Mouse (Mus musculus): ENCODE measurements around the gene Uchl3. TPM values are rescaled to one million over a fixed set of nuclear protein-coding genes. Genes with fewer than 3 reads are reported as not detected.

The Uchl3 gene
- polyA plus RNA-seq, 1 experiment from 2014 or later, result 157 TPM

GRCm38 (mm10) chr14:101688406-101688805 is 34.6 kb downstream of the Uchl3 start:
- H3K9me3 ChIP-seq, result no peaks in the 10 kb centered on the region
- H3K27me3 ChIP-seq (ENCODE audit: insufficient read depth, poor library complexity, severe bottlenecking), result no peaks in the 10 kb centered on the region
- H3K4me1 ChIP-seq, result no peaks in the 10 kb centered on the region
- WGBS, result 88% methylated on average over 2 of the region's 2 CpGs
- no peak overlapping the region for H3K4me3 ChIP-seq
- H3K36me3 ChIP-seq, result peaks cover 7% of the 10 kb centered on the region; the same call in 1 of the 2 replicates
- no peak for DNase-seq (ENCODE audit: low spot score)
- no peak overlapping the region for H3K27ac ChIP-seq

GRCm38 (mm10) chr14:101704479-101704878 is 50.7 kb downstream of the Uchl3 start:
- no peaks in the 10 kb centered on the region for H3K9me3 ChIP-seq
- no peak for DNase-seq (ENCODE audit: low spot score)
- H3K4me1 ChIP-seq, result no peaks in the 10 kb centered on the region
- H3K27me3 ChIP-seq (ENCODE audit: insufficient read depth, poor library complexity, severe bottlenecking), result no peaks in the 10 kb centered on the region
- no peak overlapping the region for H3K27ac ChIP-seq
- no peak overlapping the region for H3K4me3 ChIP-seq
- no peaks in the 10 kb centered on the region for H3K36me3 ChIP-seq
- WGBS, result 77% methylated on average over 4 of the region's 4 CpGs

GRCm38 (mm10) chr14:101707088-101707487 is 53.3 kb downstream of the Uchl3 start:
- Histone ChIP-seq H3K9me3 (no peaks in the 10 kb centered on the region), H3K27me3 (ENCODE audit: insufficient read depth, poor library complexity, severe bottlenecking) (no peaks in the 10 kb centered on the region), H3K4me1 (no peaks in the 10 kb centered on the region), H3K27ac (no peak overlapping the region), H3K36me3 (no peaks in the 10 kb centered on the region), H3K4me3 (no peak overlapping the region)
- DNase-seq (ENCODE audit: low spot score), result no peak
- WGBS, result 84% methylated on average over 5 of the region's 5 CpGs

GRCm38 (mm10) chr14:101714414-101714813 is 60.6 kb downstream of the Uchl3 start:
- peak; percentile 13 for DNase-seq (ENCODE audit: low spot score)
- no peak overlapping the region for H3K4me3 ChIP-seq
- no peaks in the 10 kb centered on the region for H3K4me1 ChIP-seq
- no peaks in the 10 kb centered on the region for H3K36me3 ChIP-seq
- 69% methylated on average over 2 of the region's 2 CpGs for WGBS
- no peaks in the 10 kb centered on the region for H3K27me3 ChIP-seq (ENCODE audit: insufficient read depth, poor library complexity, severe bottlenecking)
- no peaks in the 10 kb centered on the region for H3K9me3 ChIP-seq
- no peak overlapping the region for H3K27ac ChIP-seq

GRCm38 (mm10) chr14:101729237-101729971 is 75.6 kb downstream of the Uchl3 start, which contains the start of the genes Gm9922 and Lmo7:
Gene Gm9922, minus strand, starts transcription at chr14:101729814.
Gene Lmo7, plus strand, starts transcription at chr14:101729957.
- H3K4me3 ChIP-seq, result peak within 1 kb of the TSS; percentile 71
- no peaks in the 10 kb centered on the region for H3K9me3 ChIP-seq
- DNase-seq (ENCODE audit: low spot score), result peak; percentile 89

GRCm38 (mm10) chr14:101729972-101730692 is 76.4 kb downstream of the Uchl3 start:
- Histone ChIP-seq H3K36me3 (no peaks in the 10 kb centered on the region), H3K27me3 (ENCODE audit: insufficient read depth, poor library complexity, severe bottlenecking) (peaks cover 22% of the 10 kb centered on the region), H3K27ac (peak overlapping the region; percentile 77; the same call in 1 of the 2 replicates), H3K4me3 (peak overlapping the region; percentile 71), H3K4me1 (peaks cover 11% of the 10 kb centered on the region; the same call in 1 of the 2 replicates), H3K9me3 (no peaks in the 10 kb centered on the region)
- under 1% methylated on average over 28 of the region's 28 CpGs for WGBS
- DNase-seq (ENCODE audit: low spot score), result no peak

More at GRCm38 (mm10) chr14:101729237-101729971, 75.6 kb downstream of the Uchl3 start, which contains the start of the genes Gm9922 and Lmo7:
- H3K27ac ChIP-seq, result peak within 1 kb of the TSS; percentile 77
- H3K4me1 ChIP-seq, result peaks cover 11% of the 10 kb centered on the region; the same call in 1 of the 2 replicates
- H3K27me3 ChIP-seq (ENCODE audit: insufficient read depth, poor library complexity, severe bottlenecking), result peaks cover 22% of the 10 kb centered on the region
- H3K36me3 ChIP-seq, result no peaks in the 10 kb centered on the region
- under 1% methylated on average over 45 of the region's 51 CpGs for WGBS

GRCm38 (mm10) chr14:101733542-101734303 is 80.0 kb downstream of the Uchl3 start:
- H3K27me3 ChIP-seq (ENCODE audit: insufficient read depth, poor library complexity, severe bottlenecking), result peaks cover 22% of the 10 kb centered on the region
- no peak overlapping the region for H3K27ac ChIP-seq
- no peak for DNase-seq (ENCODE audit: low spot score)
- H3K36me3 ChIP-seq, result no peaks in the 10 kb centered on the region
- 0 out of 2 replicates have a peak overlapping the region, but pooled peaks have one; percentile 22 for H3K4me3 ChIP-seq
- 24% methylated on average over 10 of the region's 10 CpGs for WGBS
- H3K9me3 ChIP-seq, result no peaks in the 10 kb centered on the region
- H3K4me1 ChIP-seq, result peaks cover 11% of the 10 kb centered on the region; the same call in 1 of the 2 replicates

GRCm38 (mm10) chr14:101737501-101737900 is 83.7 kb downstream of the Uchl3 start:
- Histone ChIP-seq H3K4me3 (no peak overlapping the region), H3K4me1 (0 out of 2 replicates have a peak, but pooled peaks cover 3% of the 10 kb centered on the region), H3K27me3 (ENCODE audit: insufficient read depth, poor library complexity, severe bottlenecking) (no peaks in the 10 kb centered on the region), H3K27ac (no peak overlapping the region), H3K36me3 (no peaks in the 10 kb centered on the region), H3K9me3 (no peaks in the 10 kb centered on the region)
- DNase-seq (ENCODE audit: low spot score), result no peak
- 85% methylated on average over 4 of the region's 4 CpGs for WGBS

Other genes starting within 250 kb of the Uchl3 start
- gene Tbc1d4, start 44.8 kb upstream of the Uchl3 start, polyA plus RNA-seq (2016; fragmentation: Nextera tagmentation; extraction: Ambion mirVana), result 13.7 and 20.4 TPM in 2 replicates
- 83.6 and 84.6 TPM in 2 replicates for gene Commd6, start 13.3 kb upstream of the Uchl3 start, polyA plus RNA-seq (2016; fragmentation: Nextera tagmentation; extraction: Ambion mirVana)
- 1.6 and 2.2 TPM in 2 replicates for gene Gm9922, start 75.8 kb downstream of the Uchl3 start, polyA plus RNA-seq (2016; fragmentation: Nextera tagmentation; extraction: Ambion mirVana)
- gene Lmo7, start 76.0 kb downstream of the Uchl3 start, polyA plus RNA-seq (2016; fragmentation: Nextera tagmentation; extraction: Ambion mirVana), result 79.4 and 133 TPM in 2 replicates